Mouse (Mus musculus) bone marrow, adult 2 months (tissue): ENCODE measurements around the gene Gale. TPM values are rescaled to one million over a fixed set of nuclear protein-coding genes. Genes with fewer than 3 reads are reported as not detected.

Experiments used
- H3K27ac ChIP-seq: fragments of 200-500 bp; 2 replicates; pipeline ENCODE4 v1.5.1; 2012; ENCODE audit warnings: low read depth, mild to moderate bottlenecking, control low read depth, inconsistent platforms, low read length; ENCODE audit not compliant: control insufficient read depth, poor library complexity, insufficient read depth
- H3K4me1 ChIP-seq: fragments of 200-500 bp; 2 replicates; pipeline ENCODE4 v1.6.1; 2011; ENCODE audit warnings: low read length; ENCODE audit not compliant: control insufficient read depth, insufficient read depth
- H3K4me3 ChIP-seq: fragments of 200-500 bp; replicated peaks from 2 replicates; pipeline ENCODE3; 2011; ENCODE audit warnings: mild to moderate bottlenecking, low read depth, low read length, control low read depth; ENCODE audit not compliant: control insufficient read depth
- CTCF ChIP-seq: fragments of 200-500 bp; IDR thresholded peaks from 2 replicates; pipeline ENCODE4 v1.5.1; 2011; ENCODE audit warnings: low read length, control low read depth; ENCODE audit not compliant: control insufficient read depth, insufficient read depth
- POLR2A ChIP-seq: fragments of 200-500 bp; IDR thresholded peaks from 2 replicates; pipeline ENCODE4 v1.6.1; 2011; ENCODE audit warnings: low read depth, mild to moderate bottlenecking, control low read depth, low read length, borderline replicate concordance; ENCODE audit not compliant: control insufficient read depth
- WGBS: fragments of 180-500 bp; shearing (Covaris S2); methylation state at CpG from one replicate; pipeline ENCODE4 v1.1.7; 2018; 5-methylcytosine and 5-hydroxymethylcytosine counted together
- polyA plus RNA-seq: library from polyadenylated mRNA; stranded (reverse); fragments of >200 nt; gene quantifications from 2 replicates; pipeline ENCODE4 v1.2.4, GENCODE M21; 2011; ENCODE audit warnings: low replicate concordance; ENCODE audit not compliant: missing spikeins, insufficient read depth, insufficient read length

The Gale gene
- polyA plus RNA-seq, 1 experiment = 11.0 TPM

GRCm38 (mm10) chr4:135955886-135956285 lies 7.6 kb upstream of the Gale start:
- H3K4me1 ChIP-seq = no peaks in the 10 kb centered on the region
- WGBS = 93% methylated on average over 9 of the region's 9 CpGs
- H3K27ac ChIP-seq = no peak overlapping the region
- no peak overlapping the region for H3K4me3 ChIP-seq
- no peak for TF ChIP-seq POLR2A
- no peak for TF ChIP-seq CTCF

GRCm38 (mm10) chr4:135958354-135958753 lies 5.2 kb upstream of the Gale start:
- 87% methylated on average over 8 of the region's 8 CpGs for WGBS
- Histone ChIP-seq H3K4me3 (no peak overlapping the region), H3K27ac (no peak overlapping the region), H3K4me1 (no peaks in the 10 kb centered on the region)
- TF ChIP-seq POLR2A = no peak
- no peak for TF ChIP-seq CTCF

GRCm38 (mm10) chr4:135960717-135961116 lies 2.8 kb upstream of the Gale start:
- 38% methylated on average over 5 of the region's 5 CpGs for WGBS
- no peak overlapping the region for H3K27ac ChIP-seq
- no peaks in the 10 kb centered on the region for H3K4me1 ChIP-seq
- TF ChIP-seq CTCF (peak; percentile 99), POLR2A (no peak)
- no peak overlapping the region for H3K4me3 ChIP-seq

- TF ChIP-seq CTCF (no peak), POLR2A (no peak)
- Histone ChIP-seq H3K27ac (no peak overlapping the region), H3K4me1 (no peaks in the 10 kb centered on the region), H3K4me3 (no peak overlapping the region)
- WGBS = 89% methylated on average over 5 of the region's 5 CpGs
These were observed 1.8 kb upstream of the Gale start for GRCm38 (mm10) chr4:135961709-135962108.

- 82% methylated on average over 7 of the region's 7 CpGs for WGBS
- TF ChIP-seq POLR2A = no peak
- TF ChIP-seq CTCF = no peak
- no peaks in the 10 kb centered on the region for H3K4me1 ChIP-seq
- no peak overlapping the region for H3K27ac ChIP-seq
- H3K4me3 ChIP-seq = no peak overlapping the region
These were observed 1.3 kb upstream of the Gale start for GRCm38 (mm10) chr4:135962198-135962597.

GRCm38 (mm10) chr4:135962946-135963345 lies 581 bp upstream of the Gale start:
- WGBS = 8% methylated on average over 15 of the region's 15 CpGs
- Histone ChIP-seq H3K4me1 (no peaks in the 10 kb centered on the region), H3K4me3 (peak overlapping the region; percentile 98), H3K27ac (peak overlapping the region; percentile 96)
- TF ChIP-seq POLR2A = no peak
- TF ChIP-seq CTCF = no peak

- TF ChIP-seq POLR2A = no peak; the same call in 1 of the 2 replicates
- no peak for TF ChIP-seq CTCF
- no peaks in the 10 kb centered on the region for H3K4me1 ChIP-seq
- H3K4me3 ChIP-seq = peak overlapping the region; percentile 98
- no peak overlapping the region for H3K27ac ChIP-seq
- 4% methylated on average over 12 of the region's 12 CpGs for WGBS
These were observed 899 bp downstream of the Gale start for GRCm38 (mm10) chr4:135964426-135964825.

GRCm38 (mm10) chr4:135965113-135965512 lies 1.6 kb downstream of the Gale start:
- H3K4me1 ChIP-seq = no peaks in the 10 kb centered on the region
- no peak for TF ChIP-seq POLR2A
- TF ChIP-seq CTCF = no peak
- H3K27ac ChIP-seq = no peak overlapping the region
- 80% methylated on average over 9 of the region's 9 CpGs for WGBS
- H3K4me3 ChIP-seq = no peak overlapping the region

- 90% methylated on average over 16 of the region's 16 CpGs for WGBS
- no peaks in the 10 kb centered on the region for H3K4me1 ChIP-seq
These were observed 2.8 kb downstream of the Gale start for GRCm38 (mm10) chr4:135966283-135966682.

More at GRCm38 (mm10) chr4:135966283-135966682, 2.8 kb downstream of the Gale start:
- H3K4me3 ChIP-seq = no peak overlapping the region
- H3K27ac ChIP-seq = no peak overlapping the region
- TF ChIP-seq POLR2A = no peak
- TF ChIP-seq CTCF = no peak
